Mouse (Mus musculus) forebrain, embryonic 12.5 days (tissue): ENCODE results near the gene Unk. TPM values are rescaled to one million over a fixed set of nuclear protein-coding genes. Genes with fewer than 3 reads are reported as not detected.

ENCODE experiments used
- ATAC-seq: fragments of 200-750 bp; cut with Nextera tagmentation; 2 replicates; pipeline ENCODE4 v1.8.0; 2017; ENCODE audit warnings: moderate TSS enrichment; ENCODE audit not compliant: low FRiP score
- H3K27ac ChIP-seq: fragments of 300-500 bp; sonication (generic); 2 replicates; pipeline ENCODE4 v1.5.1; 2016; ENCODE audit warnings: mild to moderate bottlenecking
- H3K27me3 ChIP-seq: fragments of 300-500 bp; sonication (generic); 2 replicates; pipeline ENCODE4 v1.6.1; 2016; ENCODE audit warnings: mild to moderate bottlenecking
- H3K36me3 ChIP-seq: fragments of 300-500 bp; sonication (generic); replicated peaks from 2 replicates; pipeline ENCODE4 v1.6.1; 2016; ENCODE audit warnings: mild to moderate bottlenecking
- H3K4me1 ChIP-seq: fragments of 300-500 bp; sonication (generic); 2 replicates; pipeline ENCODE4 v1.6.1; 2016
- H3K4me2 ChIP-seq: fragments of 300-500 bp; sonication (generic); 2 replicates; pipeline ENCODE4 v1.6.1; 2016; ENCODE audit warnings: mild to moderate bottlenecking, moderate library complexity
- H3K4me3 ChIP-seq: fragments of 300-500 bp; sonication (generic); replicated peaks from 2 replicates; pipeline ENCODE4 v1.5.1; 2016; ENCODE audit warnings: mild to moderate bottlenecking
- H3K9ac ChIP-seq: fragments of 300-500 bp; sonication (generic); 2 replicates; pipeline ENCODE4 v1.6.1; 2016; ENCODE audit warnings: mild to moderate bottlenecking
- H3K9me3 ChIP-seq: fragments of 300-500 bp; sonication (generic); 2 replicates; pipeline ENCODE4 v1.6.1; 2016
- whole genome bisulfite sequencing: fragments of 180-500 bp; shearing (Covaris S2); methylation state at CpG from one replicate; pipeline ENCODE4 v1.1.7; 2016; 5-methylcytosine and 5-hydroxymethylcytosine counted together
- polyA plus RNA-seq: library from polyadenylated mRNA; unstranded; fragments of >200 nt; fragmentation: Nextera tagmentation; extraction: Ambion mirVana; gene quantifications from 2 replicates; pipeline ENCODE4 v1.2.1, GENCODE M21; 2016

Unk gene
- polyA plus RNA-seq, 1 experiment from 2014 or later, result 47.9 TPM

GRCm38 (mm10) chr11:116110131-116110530 is 80.0 kb downstream of the Unk start:
- peaks cover 42% of the 10 kb centered on the region for H3K4me1 ChIP-seq
- no peak overlapping the region for H3K27ac ChIP-seq
- peak overlapping the region; percentile 38 for H3K4me3 ChIP-seq
- ATAC-seq, result no peak
- 3% methylated on average over 35 of the region's 35 CpGs for WGBS
- H3K4me2 ChIP-seq, result peak overlapping the region; percentile 46
- no peaks in the 10 kb centered on the region for H3K36me3 ChIP-seq
- H3K9me3 ChIP-seq, result no peaks in the 10 kb centered on the region
- peaks cover 75% of the 10 kb centered on the region for H3K27me3 ChIP-seq
- H3K9ac ChIP-seq, result peak overlapping the region; percentile 29

- 36% methylated on average over 10 of the region's 10 CpGs for WGBS
Measured at GRCm38 (mm10) chr11:116110540-116110939, 80.4 kb downstream of the Unk start.

More at GRCm38 (mm10) chr11:116110540-116110939, 80.4 kb downstream of the Unk start:
- Histone ChIP-seq H3K27me3 (peaks cover 71% of the 10 kb centered on the region), H3K4me1 (peaks cover 42% of the 10 kb centered on the region), H3K9ac (no peak overlapping the region), H3K36me3 (no peaks in the 10 kb centered on the region), H3K27ac (no peak overlapping the region), H3K4me2 (peak overlapping the region; percentile 46), H3K9me3 (no peaks in the 10 kb centered on the region), H3K4me3 (peak overlapping the region; percentile 38; the same call in 1 of the 2 replicates)
- ATAC-seq, result no peak

Other genes with a start within 250 kb of the Unk start
- 15.5 and 19.5 TPM in 2 replicates for gene Caskin2, start 216.7 kb upstream of the Unk start, polyA plus RNA-seq
- 27.1 and 28.4 TPM in 2 replicates for gene Tsen54, start 215.6 kb upstream of the Unk start, polyA plus RNA-seq
- 2.4 and 2.7 TPM in 2 replicates for gene Llgl2, start 206.3 kb upstream of the Unk start, polyA plus RNA-seq
- gene Myo15b, start 171.9 kb upstream of the Unk start, polyA plus RNA-seq, result 0.17 and 0.31 TPM in 2 replicates
- 1.1 and 1.3 TPM in 2 replicates for gene Smim5, start 130.4 kb upstream of the Unk start, polyA plus RNA-seq
- gene Smim6, start 118.3 kb upstream of the Unk start, polyA plus RNA-seq, result 0.49 and 1.1 TPM in 2 replicates
- gene Sap30bp, start 97.0 kb upstream of the Unk start, polyA plus RNA-seq, result 56.8 and 61.9 TPM in 2 replicates
- 32.5 and 33.4 TPM in 2 replicates for gene Recql5, start 96.8 kb upstream of the Unk start, polyA plus RNA-seq
- gene Itgb4, start 55.6 kb upstream of the Unk start, polyA plus RNA-seq, result 0.94 and 1.0 TPM in 2 replicates
- gene Galk1, start 17.6 kb upstream of the Unk start, polyA plus RNA-seq, result 98.3 and 107 TPM in 2 replicates
- gene H3f3b, start 2.4 kb upstream of the Unk start, polyA plus RNA-seq, result 2,341 and 2,432 TPM in 2 replicates
- 0.69 and 0.73 TPM in 2 replicates for gene Unc13d, start 47.6 kb downstream of the Unk start, polyA plus RNA-seq
- 92.3 and 101 TPM in 2 replicates for gene Wbp2, start 56.7 kb downstream of the Unk start, polyA plus RNA-seq
- gene Trim47, start 96.9 kb downstream of the Unk start, polyA plus RNA-seq, result 2.7 and 3.2 TPM in 2 replicates
- 1.9 and 2.1 TPM in 2 replicates for gene Trim65, start 100.8 kb downstream of the Unk start, polyA plus RNA-seq
- gene Mrpl38, start 108.5 kb downstream of the Unk start, polyA plus RNA-seq, result 89.6 and 90.5 TPM in 2 replicates
- gene Fbf1, start 137.8 kb downstream of the Unk start, polyA plus RNA-seq, result 80.8 and 85.2 TPM in 2 replicates
- gene Ten1, start 168.5 kb downstream of the Unk start, polyA plus RNA-seq, result 55.9 and 57.4 TPM in 2 replicates
- 36.0 and 36.8 TPM in 2 replicates for gene Acox1, start 168.7 kb downstream of the Unk start, polyA plus RNA-seq
- gene Evpl, start 207.8 kb downstream of the Unk start, polyA plus RNA-seq, result 0.61 and 0.65 TPM in 2 replicates
- gene Srp68, start 243.9 kb downstream of the Unk start, polyA plus RNA-seq, result 84.8 and 86.5 TPM in 2 replicates